Mouse (Mus musculus): ENCODE results near the gene Nrbp1. TPM values are rescaled to one million over a fixed set of nuclear protein-coding genes. Genes with fewer than 3 reads are reported as not detected.

The Nrbp1 gene
- polyA plus RNA-seq, 1 experiment from 2014 or later, result 136 TPM

- Histone ChIP-seq H3K36me3 (replicated peaks) (peaks cover 36% of the 10 kb centered on the region), H3K4me1 (peaks cover 48% of the 10 kb centered on the region), H3K27ac (peak within 1 kb of the TSS; percentile 86), H3K4me3 (peak within 1 kb of the TSS; percentile 63), H3K27me3 (ENCODE audit: poor library complexity, severe bottlenecking) (no peaks in the 10 kb centered on the region), H3K9me3 (no peaks in the 10 kb centered on the region)
- WGBS, result 3% methylated on average over 45 of the region's 45 CpGs
- DNase-seq (ENCODE audit: extremely low spot score, low spot score), result peak; percentile 95
These were observed 50.1 kb downstream of the Nrbp1 start, which contains the start of gene Ift172 for GRCm38 (mm10) chr5:31290521-31291360. Ift172 (minus strand) TSS chr5:31291116.

- no peaks in the 10 kb centered on the region for H3K9me3 ChIP-seq
- H3K4me3 ChIP-seq, result peak overlapping the region; percentile 63
- 4% methylated on average over 9 of the region's 9 CpGs for WGBS
- peaks cover 53% of the 10 kb centered on the region for H3K4me1 ChIP-seq
- peak overlapping the region; percentile 86 for H3K27ac ChIP-seq
- H3K36me3 ChIP-seq (replicated peaks), result peaks cover 31% of the 10 kb centered on the region
- H3K27me3 ChIP-seq (ENCODE audit: poor library complexity, severe bottlenecking), result no peaks in the 10 kb centered on the region
- no peak for DNase-seq (ENCODE audit: extremely low spot score, low spot score)
These were observed 50.7 kb downstream of the Nrbp1 start for GRCm38 (mm10) chr5:31291361-31291688.

GRCm38 (mm10) chr5:31294964-31295605 is 54.4 kb downstream of the Nrbp1 start:
- peak overlapping the region; percentile 95 for H3K4me3 ChIP-seq
- no peaks in the 10 kb centered on the region for H3K9me3 ChIP-seq
- no peaks in the 10 kb centered on the region for H3K27me3 ChIP-seq (ENCODE audit: poor library complexity, severe bottlenecking)
- H3K4me1 ChIP-seq, result peaks cover 51% of the 10 kb centered on the region
- DNase-seq (ENCODE audit: extremely low spot score, low spot score), result no peak
- WGBS, result 6% methylated on average over 29 of the region's 29 CpGs
- H3K27ac ChIP-seq, result peak overlapping the region; percentile 95
- H3K36me3 ChIP-seq (replicated peaks), result peaks cover 24% of the 10 kb centered on the region

- Histone ChIP-seq H3K27ac (peak within 1 kb of the TSS; percentile 95), H3K27me3 (ENCODE audit: poor library complexity, severe bottlenecking) (no peaks in the 10 kb centered on the region), H3K9me3 (no peaks in the 10 kb centered on the region), H3K36me3 (replicated peaks) (peaks cover 24% of the 10 kb centered on the region), H3K4me3 (peak within 1 kb of the TSS; percentile 95), H3K4me1 (peaks cover 46% of the 10 kb centered on the region)
- WGBS, result under 1% methylated on average over 46 of the region's 46 CpGs
- peak; percentile 74 for DNase-seq (ENCODE audit: extremely low spot score, low spot score)
These were observed 55.0 kb downstream of the Nrbp1 start, which contains the start of gene Fndc4 for GRCm38 (mm10) chr5:31295606-31296141. Fndc4 (minus strand) TSS chr5:31296080.

GRCm38 (mm10) chr5:31297047-31297757 is 56.5 kb downstream of the Nrbp1 start, which contains the start of gene Gckr:
Gckr (plus strand) TSS chr5:31297443.
- Histone ChIP-seq H3K9me3 (no peaks in the 10 kb centered on the region), H3K27ac (peak within 1 kb of the TSS; percentile 95), H3K27me3 (ENCODE audit: poor library complexity, severe bottlenecking) (no peaks in the 10 kb centered on the region), H3K4me3 (peak within 1 kb of the TSS; percentile 95), H3K4me1 (peaks cover 37% of the 10 kb centered on the region), H3K36me3 (replicated peaks) (peaks cover 24% of the 10 kb centered on the region)
- DNase-seq (ENCODE audit: extremely low spot score, low spot score), result no peak
- 85% methylated on average over 13 of the region's 13 CpGs for WGBS

- WGBS, result 88% methylated on average over 3 of the region's 3 CpGs
- DNase-seq (ENCODE audit: extremely low spot score, low spot score), result no peak
- no peak overlapping the region for H3K4me3 ChIP-seq
These were observed 57.3 kb downstream of the Nrbp1 start for GRCm38 (mm10) chr5:31297981-31298380.

DNA sequence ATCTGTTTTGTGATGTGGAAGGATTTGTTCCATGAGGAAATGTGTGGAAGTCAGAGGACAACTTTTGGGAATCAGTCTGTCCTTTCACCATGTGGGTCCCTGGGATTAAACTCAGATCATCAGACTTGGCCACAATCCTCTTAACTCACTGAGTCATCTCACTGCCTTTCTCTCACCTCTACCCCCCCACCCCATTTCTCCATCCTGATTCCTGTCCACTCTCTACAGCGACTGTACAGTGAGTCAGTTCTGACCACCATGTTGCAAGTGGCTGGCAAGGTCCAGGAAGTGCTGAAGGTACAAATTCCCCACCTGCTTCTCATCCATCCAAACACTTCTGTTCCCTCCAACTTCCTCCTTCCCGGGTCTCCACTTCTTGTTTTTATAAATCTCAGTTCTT is 57.8 kb downstream of the Nrbp1 start:
- Histone ChIP-seq H3K4me1 (peaks cover 30% of the 10 kb centered on the region), H3K4me3 (no peak overlapping the region), H3K27ac (no peak overlapping the region), H3K27me3 (ENCODE audit: poor library complexity, severe bottlenecking) (no peaks in the 10 kb centered on the region), H3K9me3 (no peaks in the 10 kb centered on the region), H3K36me3 (replicated peaks) (peaks cover 11% of the 10 kb centered on the region)
- WGBS, result 63% methylated on average over 2 of the region's 2 CpGs
- DNase-seq (ENCODE audit: extremely low spot score, low spot score), result no peak

More at GRCm38 (mm10) chr5:31297981-31298380, 57.3 kb downstream of the Nrbp1 start:
- Histone ChIP-seq H3K9me3 (no peaks in the 10 kb centered on the region), H3K27ac (no peak overlapping the region), H3K4me1 (peaks cover 34% of the 10 kb centered on the region), H3K36me3 (replicated peaks) (peaks cover 16% of the 10 kb centered on the region), H3K27me3 (ENCODE audit: poor library complexity, severe bottlenecking) (no peaks in the 10 kb centered on the region)

Other genes starting within 250 kb of the Nrbp1 start
- gene Atraid, start 192.6 kb upstream of the Nrbp1 start, polyA plus RNA-seq (2016; fragmentation: Nextera tagmentation; extraction: Ambion mirVana), result 71.5 and 74.8 TPM in 2 replicates
- gene Slc5a6, start 191.9 kb upstream of the Nrbp1 start, polyA plus RNA-seq (2016; fragmentation: Nextera tagmentation; extraction: Ambion mirVana), result 10.7 and 12.7 TPM in 2 replicates
- 76.4 and 79.3 TPM in 2 replicates for gene Cad, start 186.1 kb upstream of the Nrbp1 start, polyA plus RNA-seq (2016; fragmentation: Nextera tagmentation; extraction: Ambion mirVana)
- gene Dnajc5g, start 134.6 kb upstream of the Nrbp1 start, polyA plus RNA-seq (2016; fragmentation: Nextera tagmentation; extraction: Ambion mirVana), result not detected in 2 replicates
- 0.32 and 0.39 TPM in 2 replicates for gene Slc30a3, start 132.6 kb upstream of the Nrbp1 start, polyA plus RNA-seq (2016; fragmentation: Nextera tagmentation; extraction: Ambion mirVana)
- 0.11 TPM in 1 of 2 replicates, not detected in the other for gene Trim54, start 124.2 kb upstream of the Nrbp1 start, polyA plus RNA-seq (2016; fragmentation: Nextera tagmentation; extraction: Ambion mirVana)
- gene Ucn, start 102.0 kb upstream of the Nrbp1 start, polyA plus RNA-seq (2016; fragmentation: Nextera tagmentation; extraction: Ambion mirVana), result not detected in 2 replicates
- gene Mpv17, start 86.6 kb upstream of the Nrbp1 start, polyA plus RNA-seq (2016; fragmentation: Nextera tagmentation; extraction: Ambion mirVana), result 60.4 and 63.8 TPM in 2 replicates
- gene Gm29609, start 61.0 kb upstream of the Nrbp1 start, polyA plus RNA-seq (2016; fragmentation: Nextera tagmentation; extraction: Ambion mirVana), result 1.4 and 1.6 TPM in 2 replicates
- gene Gtf3c2, start 60.7 kb upstream of the Nrbp1 start, polyA plus RNA-seq (2016; fragmentation: Nextera tagmentation; extraction: Ambion mirVana), result 132 and 136 TPM in 2 replicates
- gene Snx17, start 47.6 kb upstream of the Nrbp1 start, polyA plus RNA-seq (2016; fragmentation: Nextera tagmentation; extraction: Ambion mirVana), result 132 and 133 TPM in 2 replicates
- gene Eif2b4, start 47.4 kb upstream of the Nrbp1 start, polyA plus RNA-seq (2016; fragmentation: Nextera tagmentation; extraction: Ambion mirVana), result 85.4 and 91.7 TPM in 2 replicates
- 8.5 and 9.0 TPM in 2 replicates for gene Zfp513, start 38.6 kb upstream of the Nrbp1 start, polyA plus RNA-seq (2016; fragmentation: Nextera tagmentation; extraction: Ambion mirVana)
- 218 TPM in 2 replicates for gene Ppm1g, start 20.2 kb upstream of the Nrbp1 start, polyA plus RNA-seq (2016; fragmentation: Nextera tagmentation; extraction: Ambion mirVana)
- gene Gm9970, start 368 bp downstream of the Nrbp1 start, polyA plus RNA-seq (2016; fragmentation: Nextera tagmentation; extraction: Ambion mirVana), result 0.29 and 0.31 TPM in 2 replicates
- gene Krtcap3, start 10.8 kb downstream of the Nrbp1 start, polyA plus RNA-seq (2016; fragmentation: Nextera tagmentation; extraction: Ambion mirVana), result 5.9 and 8.6 TPM in 2 replicates
- gene Ift172, start 50.3 kb downstream of the Nrbp1 start, polyA plus RNA-seq (2016; fragmentation: Nextera tagmentation; extraction: Ambion mirVana), result 37.1 and 37.2 TPM in 2 replicates
- 46.6 and 48.7 TPM in 2 replicates for gene Fndc4, start 55.2 kb downstream of the Nrbp1 start, polyA plus RNA-seq (2016; fragmentation: Nextera tagmentation; extraction: Ambion mirVana)
- 0.30 and 0.37 TPM in 2 replicates for gene Gckr, start 56.6 kb downstream of the Nrbp1 start, polyA plus RNA-seq (2016; fragmentation: Nextera tagmentation; extraction: Ambion mirVana)
- gene Zfp512, start 211.6 kb downstream of the Nrbp1 start, polyA plus RNA-seq (2016; fragmentation: Nextera tagmentation; extraction: Ambion mirVana), result 78.9 and 82.9 TPM in 2 replicates
- gene 4930548H24Rik, start 244.9 kb downstream of the Nrbp1 start, polyA plus RNA-seq (2016; fragmentation: Nextera tagmentation; extraction: Ambion mirVana), result 0.09 TPM in 2 replicates

Measured in forebrain, embryonic 10.5 days (tissue).